Mouse (Mus musculus) R1 (cell line): ENCODE measurements around the gene Ppm1e.

Experiments used
- DNase-seq: peaks from one replicate; pipeline ENCODE4 v3.0.0-alpha.2; 2018; ENCODE audit warnings: low read depth, low spot score

The Ppm1e gene

DNA sequence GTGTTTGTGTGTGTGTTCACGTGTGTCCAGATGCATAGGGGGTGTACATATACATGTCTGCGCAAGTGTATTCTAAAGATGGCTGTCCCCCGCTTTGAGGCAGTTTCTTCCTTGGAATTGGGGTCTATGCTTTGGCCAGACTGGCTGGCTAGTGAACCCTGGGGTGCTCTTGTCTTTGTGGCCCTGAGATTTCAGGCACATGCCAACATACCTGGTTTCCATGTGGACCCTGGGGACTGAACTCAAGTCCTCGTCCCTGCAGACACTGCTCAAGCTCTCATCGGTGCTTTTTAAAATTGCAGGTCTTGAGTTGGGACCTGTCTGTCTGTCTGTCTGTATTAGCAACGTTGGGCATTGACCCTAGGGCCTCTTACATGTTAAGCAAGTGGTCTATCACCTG, 105.5 kb downstream of the Ppm1e start:
- DNase-seq, result no peak

- no peak for DNase-seq
These were observed 108.7 kb downstream of the Ppm1e start for GRCm38 (mm10) chr11:87250132-87250531.

GRCm38 (mm10) chr11:87247494-87247866, 111.3 kb downstream of the Ppm1e start:
- DNase-seq, result no peak

GRCm38 (mm10) chr11:87246724-87247493, 111.9 kb downstream of the Ppm1e start:
- no peak for DNase-seq

DNA sequence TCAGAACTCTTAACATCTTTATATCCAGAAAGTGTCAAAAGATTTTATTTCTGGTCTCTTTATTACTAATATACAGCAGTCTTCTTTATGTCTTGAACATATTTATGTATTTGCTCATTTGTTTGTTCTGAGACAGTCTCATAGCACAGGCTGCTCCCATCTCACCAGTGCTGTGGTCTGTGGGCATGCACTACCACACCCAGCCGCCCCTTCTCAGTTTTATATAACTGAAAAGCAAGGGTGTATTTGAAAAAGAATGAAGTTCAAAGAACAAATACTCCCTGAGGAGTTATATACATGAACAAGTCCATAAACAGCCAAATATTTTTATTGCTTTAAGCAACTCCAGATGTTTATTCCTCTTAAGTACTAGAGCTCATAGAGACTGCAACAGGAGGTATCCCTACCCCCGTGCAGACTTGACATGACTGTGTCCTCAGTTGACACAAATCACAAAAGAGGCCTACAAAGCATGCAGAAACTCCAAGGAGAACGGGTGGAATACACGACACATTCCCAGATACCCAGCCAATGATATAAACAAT, 112.6 kb downstream of the Ppm1e start:
- no peak for DNase-seq

GRCm38 (mm10) chr11:87245171-87245840, 113.5 kb downstream of the Ppm1e start:
- no peak for DNase-seq

DNA sequence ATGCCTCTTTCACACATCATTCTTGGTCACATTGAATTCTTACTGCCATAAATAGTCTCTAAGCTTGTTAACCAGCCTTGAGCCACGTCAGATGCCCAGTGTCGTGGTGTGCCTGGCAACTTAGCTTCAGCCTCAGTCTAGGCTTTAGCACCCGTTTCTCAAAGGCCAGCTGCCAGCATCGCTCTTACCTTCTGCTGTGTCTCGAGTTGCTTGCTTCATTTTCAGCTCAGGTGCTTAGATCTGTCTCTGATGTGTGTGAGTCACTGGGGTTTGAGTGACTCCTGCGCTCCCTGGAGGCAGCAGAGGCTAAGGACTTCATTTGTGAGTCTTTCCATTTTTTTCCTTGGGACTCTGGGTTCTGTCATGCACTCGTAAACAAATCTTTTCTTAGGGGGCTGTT, 117.6 kb downstream of the Ppm1e start:
- DNase-seq, result no peak

DNA sequence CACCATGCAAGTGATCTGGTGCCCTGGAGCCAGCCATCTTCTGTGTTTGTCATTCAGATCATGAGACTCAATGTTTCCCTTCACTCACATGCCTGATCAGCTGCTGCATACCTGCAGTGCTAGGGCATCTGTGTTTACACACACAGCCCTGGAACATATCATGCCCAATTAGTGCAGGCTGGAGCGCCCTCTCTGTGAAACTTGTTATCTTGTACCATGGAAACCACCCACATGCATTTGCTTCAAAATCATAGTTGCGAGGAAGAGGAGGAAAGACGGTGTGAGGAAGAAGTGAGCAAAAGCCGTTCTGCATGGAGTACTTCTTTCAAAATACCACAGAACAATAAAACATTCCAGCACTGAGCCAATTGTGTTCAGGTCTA, 118.0 kb downstream of the Ppm1e start:
- no peak for DNase-seq

- DNase-seq, result no peak
These were observed 118.5 kb downstream of the Ppm1e start for GRCm38 (mm10) chr11:87240141-87240832.

- DNase-seq, result no peak
These were observed 119.8 kb downstream of the Ppm1e start for GRCm38 (mm10) chr11:87238891-87239530.

DNA sequence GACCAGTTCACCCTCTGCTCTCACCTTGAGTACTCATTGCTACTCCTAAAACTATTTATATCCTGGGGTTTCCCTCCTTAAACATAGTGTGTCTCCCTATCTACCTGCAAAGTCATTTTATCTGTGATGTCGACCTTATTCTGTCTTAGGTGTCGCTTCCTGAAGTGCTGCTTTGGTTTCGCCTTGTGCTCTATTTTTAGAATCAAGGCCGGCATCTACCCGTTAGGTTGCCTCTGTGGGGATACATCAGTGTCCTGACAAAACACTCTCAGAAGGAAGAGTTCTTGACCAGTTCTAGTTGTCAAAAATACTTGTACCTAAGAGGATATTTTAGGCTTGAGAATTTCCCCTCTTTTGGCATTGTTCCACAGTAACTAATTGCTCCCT, 123.3 kb downstream of the Ppm1e start:
- DNase-seq, result no peak

- DNase-seq, result no peak
These were observed 123.9 kb downstream of the Ppm1e start for GRCm38 (mm10) chr11:87234743-87235485.

DNA sequence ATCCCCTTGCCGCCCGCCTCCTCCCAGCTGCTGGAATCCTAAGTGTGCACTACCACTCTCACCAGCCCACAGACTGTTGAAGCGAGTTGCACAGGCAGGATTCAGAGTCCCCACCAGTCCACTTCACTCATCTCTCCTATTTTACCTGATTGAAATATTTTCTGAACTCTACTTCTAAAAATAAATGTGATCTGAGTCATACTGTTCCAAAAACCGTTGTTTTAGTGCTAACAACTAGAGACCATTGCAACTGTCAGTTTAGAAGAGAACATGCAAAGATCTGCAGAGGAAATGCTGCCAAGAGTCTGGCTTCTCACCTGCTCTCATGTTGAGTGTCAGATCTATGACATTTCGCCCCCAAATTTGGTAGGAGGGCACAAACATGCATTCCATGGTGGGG, 125.4 kb downstream of the Ppm1e start:
- DNase-seq, result no peak

- DNase-seq, result no peak
These were observed 131.8 kb downstream of the Ppm1e start for GRCm38 (mm10) chr11:87227056-87227455.

DNA sequence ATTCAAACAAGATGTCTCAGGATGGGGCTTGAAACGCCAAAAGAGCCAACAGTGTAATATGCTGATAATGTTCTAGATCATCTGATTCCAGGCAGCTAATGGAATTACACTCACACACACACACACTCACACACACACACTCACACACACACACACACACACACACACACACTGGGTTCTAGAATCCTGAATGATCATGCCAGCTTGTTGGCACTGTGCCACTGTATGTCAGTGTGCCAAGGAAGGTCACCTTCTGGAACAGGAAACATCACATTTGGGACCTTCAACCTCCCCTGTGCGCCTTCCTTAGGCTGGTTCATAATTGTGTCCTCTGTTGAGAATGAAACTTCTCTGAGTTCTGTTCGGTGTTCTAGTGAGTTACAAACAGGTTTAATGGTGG, 136.1 kb downstream of the Ppm1e start:
- no peak for DNase-seq

GRCm38 (mm10) chr11:87212313-87212712, 146.5 kb downstream of the Ppm1e start:
- DNase-seq, result no peak
